Mouse (Mus musculus) brain, embryonic 14.5 days (tissue): ENCODE data around the gene Tut1.

Experiments
- CTCF ChIP-seq: fragments of 200-500 bp; IDR thresholded peaks from 2 replicates; pipeline ENCODE4 v1.5.1; 2012; ENCODE audit warnings: inconsistent platforms, mild to moderate bottlenecking, moderate library complexity, borderline replicate concordance; ENCODE audit not compliant: insufficient read depth, insufficient read length; ENCODE audit errors: extremely low read depth
- POLR2A ChIP-seq: fragments of 200-500 bp; IDR thresholded peaks from 2 replicates; pipeline ENCODE4 v1.6.1; 2012; ENCODE audit warnings: mild to moderate bottlenecking, inconsistent platforms, borderline replicate concordance; ENCODE audit not compliant: poor library complexity, insufficient read depth, insufficient read length, severe bottlenecking; ENCODE audit errors: extremely low read depth

DNA sequence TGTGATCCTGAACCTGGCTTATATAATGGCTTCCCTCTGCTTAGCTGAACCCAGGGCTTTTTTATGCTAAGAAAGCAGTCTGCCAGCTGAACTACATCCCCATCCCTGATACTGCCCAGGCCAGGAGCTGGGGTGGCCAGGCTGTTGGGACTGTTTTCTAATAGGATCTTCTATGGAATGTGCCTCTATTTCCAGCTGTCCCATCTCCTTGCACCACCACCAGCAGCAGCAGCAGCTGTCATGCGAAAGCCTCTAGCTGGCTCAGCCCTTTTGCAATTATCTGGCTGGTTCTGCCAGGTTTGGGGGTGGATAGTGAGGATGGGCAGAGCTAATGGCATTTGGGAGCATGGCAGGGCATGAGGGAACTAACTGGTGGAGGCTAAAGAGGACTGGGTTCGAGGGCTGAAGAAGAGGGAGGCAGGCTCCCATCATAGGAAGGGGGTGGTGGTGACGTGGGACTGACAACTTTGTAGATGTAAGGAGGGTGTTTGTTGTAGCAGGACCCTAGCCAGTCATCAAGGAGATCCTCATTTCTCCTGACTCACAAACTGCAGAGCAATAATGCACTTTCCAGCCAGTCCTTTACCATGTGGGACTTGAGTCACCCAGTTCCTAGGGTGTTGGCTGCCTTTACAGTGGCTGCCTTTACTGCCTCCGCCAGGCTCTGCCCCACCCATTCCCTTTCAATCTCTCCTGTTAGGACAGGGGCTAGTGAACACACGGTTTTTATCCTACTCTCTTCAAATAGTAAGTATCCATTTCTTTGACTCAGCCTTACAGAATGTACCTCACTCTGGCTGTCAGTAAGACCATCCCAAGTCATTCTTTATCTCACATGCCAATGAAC, 28.9 kb downstream of the Tut1 start:
- no peak for TF ChIP-seq POLR2A
- no peak for TF ChIP-seq CTCF
